Mouse (Mus musculus) right cerebral cortex, adult 2 months (tissue): ENCODE measurements at regions not wholly inside any gene's neighbourhood (a gene's known extent, or its start where the extent isn't known, plus 50 kb on each side); places are given as distances from the start of the nearest gene placed in this dataset.

Experiments
- DNase-seq, 2 experiments: peaks; one replicate each; pipeline ENCODE4 v3.0.0; 2021 to 2022; ENCODE audit warnings: low spot score in 2 of 2

- peak; percentile 3 to 23 for DNase-seq
These were observed 692.0 kb upstream of the Car10 start for GRCm38 (mm10) chr11:92405818-92406217.

GRCm38 (mm10) chr11:92451372-92451771, 646.5 kb upstream of the Car10 start:
- no peak for DNase-seq

GRCm38 (mm10) chr11:92495291-92495690, 602.5 kb upstream of the Car10 start:
- DNase-seq: no peak
